Mouse (Mus musculus): ENCODE results near the gene Emp2.

Emp2 gene

GRCm38 (mm10) chr16:10313646-10314088 lies at the start of gene Emp2:
Gene Emp2 (minus strand): TSS chr16:10313968.
- DNase-seq = peak; percentile 86

- no peak for DNase-seq
These were observed 49.3 kb upstream of the Emp2 start for GRCm38 (mm10) chr16:10363061-10363460.

GRCm38 (mm10) chr16:10359241-10359640 lies 45.5 kb upstream of the Emp2 start:
- DNase-seq = no peak

GRCm38 (mm10) chr16:10358010-10358934 lies 44.5 kb upstream of the Emp2 start:
- peak; percentile 75 for DNase-seq

GRCm38 (mm10) chr16:10355004-10355403 lies 41.2 kb upstream of the Emp2 start:
- peak; percentile 85 for DNase-seq

- peak; percentile 70 for DNase-seq
These were observed 37.4 kb upstream of the Emp2 start for GRCm38 (mm10) chr16:10351050-10351636.

- DNase-seq = peak; percentile 77
These were observed 36.1 kb upstream of the Emp2 start for GRCm38 (mm10) chr16:10349876-10350275.

- DNase-seq = peak; percentile 83
These were observed 35.7 kb upstream of the Emp2 start for GRCm38 (mm10) chr16:10349436-10349835.

- DNase-seq = peak; percentile 65
These were observed 33.8 kb upstream of the Emp2 start for GRCm38 (mm10) chr16:10347551-10347950.

GRCm38 (mm10) chr16:10341110-10341509 lies 27.3 kb upstream of the Emp2 start:
- no peak for DNase-seq

GRCm38 (mm10) chr16:10339930-10340329 lies 26.2 kb upstream of the Emp2 start:
- DNase-seq = no peak

GRCm38 (mm10) chr16:10338601-10339000 lies 24.8 kb upstream of the Emp2 start:
- DNase-seq = no peak

- DNase-seq = peak; percentile 71
These were observed 23.8 kb upstream of the Emp2 start for GRCm38 (mm10) chr16:10337422-10338197.

- no peak for DNase-seq
These were observed 23.0 kb upstream of the Emp2 start for GRCm38 (mm10) chr16:10336454-10337421.

GRCm38 (mm10) chr16:10335953-10336352 lies 22.2 kb upstream of the Emp2 start:
- DNase-seq = no peak

- no peak for DNase-seq
These were observed 19.0 kb upstream of the Emp2 start for GRCm38 (mm10) chr16:10332732-10333131.

- no peak for DNase-seq
These were observed 17.1 kb upstream of the Emp2 start for GRCm38 (mm10) chr16:10330586-10331495.

- DNase-seq = no peak
These were observed 14.0 kb upstream of the Emp2 start for GRCm38 (mm10) chr16:10327563-10328333.

GRCm38 (mm10) chr16:10319914-10320569 lies 6.3 kb upstream of the Emp2 start:
- no peak for DNase-seq

- DNase-seq = no peak
These were observed 3.4 kb upstream of the Emp2 start for GRCm38 (mm10) chr16:10317197-10317544.

All from lung, postnatal 10 days (tissue).